Mouse (Mus musculus) liver, adult 2 months (tissue): ENCODE data around the gene Tmem117.

Source experiments
- CTCF ChIP-seq: fragments of 200-500 bp; IDR thresholded peaks from 2 replicates; pipeline ENCODE4 v1.5.1; 2011; ENCODE audit warnings: low read depth, low read length, control low read depth
- POLR2A ChIP-seq: fragments of 200-500 bp; IDR thresholded peaks from 2 replicates; pipeline ENCODE4 v1.6.1; 2011; ENCODE audit warnings: low read length, control low read depth; ENCODE audit not compliant: insufficient read depth; ENCODE audit errors: extremely low read depth

- no peak for TF ChIP-seq CTCF
- TF ChIP-seq POLR2A, result no peak
Measured at GRCm38 (mm10) chr15:94655811-94656323, 26.8 kb downstream of the Tmem117 start.
